ENCODE assay signal across 28 mouse cellular contexts in genomic region chr3:55816096-55816495, GRCm38 (mm10). TPM values are rescaled to one million over a fixed set of nuclear protein-coding genes. Genes with fewer than 3 reads are reported as not detected.
DNase-seq lines count a peak whose midpoint lies in the region; ATAC-seq and TF ChIP-seq lines count a peak whose summit lies in the region.
"Had no signal": no experiment of that assay in that cellular context is flagged by ENCODE, and none has a peak within 500 bp of the region (broad histone marks: within the 10 kb centered on the region; RNA-seq: fewer than 3 reads in every experiment).

No protein-coding gene starts in this region.

- ATAC-seq in midbrain, embryonic 15.5 days (replicated peaks), result no peak
- ATAC-seq in midbrain, embryonic 13.5 days, result no peak
- no peak for ATAC-seq in embryonic facial prominence, embryonic 11.5 days (replicated peaks; ENCODE audit: insufficient number of reproducible peaks, low FRiP score, low TSS enrichment, low read depth)
- ATAC-seq in embryonic facial prominence, embryonic 14.5 days (ENCODE audit: low read depth), result no peak
- ATAC-seq in limb, embryonic 14.5 days (ENCODE audit: low FRiP score, low read depth), result no peak
- ATAC-seq: forebrain, embryonic 14.5 days; forebrain, postnatal 0 days; Patski had no signal

- no peak for TF ChIP-seq POLR2A in limb, embryonic 14.5 days (IDR thresholded peaks at IDR 0.05; ENCODE audit: borderline replicate concordance, extremely low read depth, insufficient read depth, insufficient read length)

- H3K36me3 ChIP-seq in midbrain, embryonic 15.5 days (replicated peaks), result no peaks in the 10 kb centered on the region
- H3K36me3 ChIP-seq in midbrain, embryonic 13.5 days, result peaks cover 6% of the 10 kb centered on the region; the same call in 1 of the 2 replicates
- H3K36me3 ChIP-seq in embryonic facial prominence, embryonic 11.5 days (replicated peaks; ENCODE audit: control insufficient read depth, insufficient read depth, low read depth, low read length), result no peaks in the 10 kb centered on the region
- H3K36me3 ChIP-seq in embryonic facial prominence, embryonic 14.5 days (ENCODE audit: control insufficient read depth, insufficient read depth, low read length), result no peaks in the 10 kb centered on the region
- no peaks in the 10 kb centered on the region for H3K36me3 ChIP-seq in limb, embryonic 14.5 days (ENCODE audit: control insufficient read depth, insufficient read depth, low read length)
- no peaks in the 10 kb centered on the region for H3K36me3 ChIP-seq in hindbrain, embryonic 10.5 days
- H3K36me3 ChIP-seq: G1E; hindbrain, embryonic 12.5 days; hindbrain, embryonic 15.5 days had no signal

- peaks cover 25% of the 10 kb centered on the region for H3K4me1 ChIP-seq in midbrain, embryonic 15.5 days
- peaks cover 16% of the 10 kb centered on the region for H3K4me1 ChIP-seq in midbrain, embryonic 13.5 days (replicated peaks)
- H3K4me1 ChIP-seq in embryonic facial prominence, embryonic 11.5 days (ENCODE audit: control insufficient read depth, insufficient read depth, low read length), result 0 out of 2 replicates have a peak, but pooled peaks cover 2% of the 10 kb centered on the region
- H3K4me1 ChIP-seq in embryonic facial prominence, embryonic 14.5 days (ENCODE audit: control insufficient read depth, insufficient read depth, low read length), result peaks cover 16% of the 10 kb centered on the region
- H3K4me1 ChIP-seq in limb, embryonic 14.5 days (ENCODE audit: control insufficient read depth, insufficient read depth, low read length), result peaks cover 11% of the 10 kb centered on the region
- no peaks in the 10 kb centered on the region for H3K4me1 ChIP-seq in hindbrain, embryonic 10.5 days (replicated peaks)

- no peaks in the 10 kb centered on the region for H3K27me3 ChIP-seq in midbrain, embryonic 15.5 days (replicated peaks)
- no peaks in the 10 kb centered on the region for H3K27me3 ChIP-seq in midbrain, embryonic 13.5 days
- no peaks in the 10 kb centered on the region for H3K27me3 ChIP-seq in embryonic facial prominence, embryonic 11.5 days (ENCODE audit: control insufficient read depth, insufficient read depth, low read length)
- no peaks in the 10 kb centered on the region for H3K27me3 ChIP-seq in embryonic facial prominence, embryonic 14.5 days (replicated peaks; ENCODE audit: control insufficient read depth, insufficient read depth, low read length)
- H3K27me3 ChIP-seq in limb, embryonic 14.5 days (ENCODE audit: control insufficient read depth, insufficient read depth, low read length), result no peaks in the 10 kb centered on the region
- H3K27me3 ChIP-seq in hindbrain, embryonic 10.5 days (ENCODE audit: insufficient read depth, poor library complexity, severe bottlenecking), result no peaks in the 10 kb centered on the region
- H3K27me3 ChIP-seq: CH12.LX; heart, embryonic 13.5 days; hindbrain, embryonic 12.5 days; hindbrain, embryonic 15.5 days; Patski had no signal

- H3K9me3 ChIP-seq in midbrain, embryonic 15.5 days, result no peaks in the 10 kb centered on the region
- H3K9me3 ChIP-seq in midbrain, embryonic 13.5 days, result no peaks in the 10 kb centered on the region
- H3K9me3 ChIP-seq in embryonic facial prominence, embryonic 11.5 days (replicated peaks; ENCODE audit: control insufficient read depth, low read length), result no peaks in the 10 kb centered on the region
- H3K9me3 ChIP-seq in embryonic facial prominence, embryonic 14.5 days (ENCODE audit: control insufficient read depth, low read length), result no peaks in the 10 kb centered on the region
- H3K9me3 ChIP-seq in limb, embryonic 14.5 days (ENCODE audit: control insufficient read depth, low read length), result no peaks in the 10 kb centered on the region
- H3K9me3 ChIP-seq in hindbrain, embryonic 10.5 days, result no peaks in the 10 kb centered on the region
- H3K9me3 ChIP-seq: heart, embryonic 13.5 days; hindbrain, embryonic 12.5 days; hindbrain, embryonic 15.5 days had no signal

- H3K9ac ChIP-seq in midbrain, embryonic 15.5 days, result no peak overlapping the region
- no peak overlapping the region for H3K9ac ChIP-seq in midbrain, embryonic 13.5 days (replicated peaks)
- H3K9ac ChIP-seq in embryonic facial prominence, embryonic 11.5 days (replicated peaks; ENCODE audit: low read length), result no peak overlapping the region
- H3K9ac ChIP-seq in embryonic facial prominence, embryonic 14.5 days (ENCODE audit: low read depth, low read length), result no peak overlapping the region
- H3K9ac ChIP-seq in limb, embryonic 14.5 days (ENCODE audit: low read depth, low read length, severe bottlenecking), result no peak overlapping the region
- H3K9ac ChIP-seq: forebrain, postnatal 0 days; heart, embryonic 13.5 days; hindbrain, embryonic 12.5 days; hindbrain, embryonic 15.5 days had no signal

- DNase-seq in embryonic facial prominence, embryonic 11.5 days (ENCODE audit: low spot score), result peak; percentile 82
- DNase-seq in embryonic facial prominence, embryonic 14.5 days (ENCODE audit: low spot score), result peak; percentile 81
- DNase-seq in limb, embryonic 14.5 days (ENCODE audit: low spot score), result peak; percentile 50
- no peak for DNase-seq in heart, adult 9 months (ENCODE audit: low spot score in 2 of 2)
- DNase-seq in layer of hippocampus, postnatal 10 days (ENCODE audit: low spot score in 2 of 2), result no peak
- no peak for DNase-seq in hindbrain, embryonic 10.5 days (ENCODE audit: low spot score)
- DNase-seq: adrenal gland, postnatal 10 days; adrenal gland, postnatal 36 days; B cell, adult 2 months; cerebellum, adult 18-20 months; cerebellum, adult 9-10 months; cerebellum, postnatal 25 days; forebrain, postnatal 0 days; gastrocnemius, adult 2 months; gastrocnemius, postnatal 14 days; heart, adult 11 months; heart, postnatal 14 days; heart, postnatal 4 days had no signal

- no peak overlapping the region for H3K4me3 ChIP-seq in midbrain, embryonic 15.5 days
- no peak overlapping the region for H3K4me3 ChIP-seq in midbrain, embryonic 13.5 days (replicated peaks)
- no peak overlapping the region for H3K4me3 ChIP-seq in embryonic facial prominence, embryonic 11.5 days (ENCODE audit: low read depth, low read length)
- H3K4me3 ChIP-seq in embryonic facial prominence, embryonic 14.5 days (ENCODE audit: low read depth, low read length), result no peak overlapping the region
- no peak overlapping the region for H3K4me3 ChIP-seq in limb, embryonic 14.5 days (replicated peaks; ENCODE audit: low read length)
- H3K4me3 ChIP-seq in hindbrain, embryonic 10.5 days, result no peak overlapping the region
- H3K4me3 ChIP-seq: gastrocnemius, adult 2 months; heart, embryonic 13.5 days; hindbrain, embryonic 12.5 days; hindbrain, embryonic 15.5 days had no signal

- no peak overlapping the region for H3K4me2 ChIP-seq in midbrain, embryonic 15.5 days
- no peak overlapping the region for H3K4me2 ChIP-seq in midbrain, embryonic 13.5 days (replicated peaks)
- H3K4me2 ChIP-seq in embryonic facial prominence, embryonic 11.5 days (ENCODE audit: low read depth, low read length), result no peak overlapping the region
- H3K4me2 ChIP-seq in embryonic facial prominence, embryonic 14.5 days (ENCODE audit: low read depth, low read length), result no peak overlapping the region
- no peak overlapping the region for H3K4me2 ChIP-seq in limb, embryonic 14.5 days (replicated peaks; ENCODE audit: low read depth, low read length, severe bottlenecking)
- H3K4me2 ChIP-seq: heart, embryonic 13.5 days; hindbrain, embryonic 12.5 days; hindbrain, embryonic 15.5 days had no signal

- 51% methylated on average over 5 of the region's 5 CpGs for WGBS in midbrain, embryonic 15.5 days
- WGBS in midbrain, embryonic 13.5 days, result 70% methylated on average over 5 of the region's 5 CpGs
- 44% methylated on average over 5 of the region's 5 CpGs for whole genome bisulfite sequencing in embryonic facial prominence, embryonic 11.5 days
- 22% methylated on average over 5 of the region's 5 CpGs for WGBS in embryonic facial prominence, embryonic 14.5 days
- 32% methylated on average over 5 of the region's 5 CpGs for WGBS in limb, embryonic 14.5 days
- 80% methylated on average over 5 of the region's 5 CpGs for WGBS in hindbrain, embryonic 10.5 days

- peak overlapping the region; percentile 67; the same call in 1 of the 2 replicates for H3K27ac ChIP-seq in midbrain, embryonic 15.5 days
- no peak overlapping the region for H3K27ac ChIP-seq in midbrain, embryonic 13.5 days
- peak overlapping the region; percentile 20; the same call in 1 of the 2 replicates for H3K27ac ChIP-seq in embryonic facial prominence, embryonic 11.5 days (replicated peaks; ENCODE audit: low read depth, low read length)
- H3K27ac ChIP-seq in embryonic facial prominence, embryonic 14.5 days (replicated peaks; ENCODE audit: low read depth, low read length), result peak overlapping the region; percentile 24; the same call in 1 of the 2 replicates
- no peak overlapping the region for H3K27ac ChIP-seq in limb, embryonic 14.5 days (replicated peaks; ENCODE audit: low read depth, low read length)
- no peak overlapping the region for H3K27ac ChIP-seq in hindbrain, embryonic 10.5 days

RNA-seq across cellular contexts. Expression of gene Mab21l1, which starts 33.8 kb away (rescaled TPM):
- 159 and 172 TPM in 2 replicates for polyA plus RNA-seq in midbrain, embryonic 15.5 days (2015; fragmentation: Nextera tagmentation; extraction: Ambion mirVana)
- 157 and 181 TPM in 2 replicates for polyA plus RNA-seq in midbrain, embryonic 13.5 days (2015; fragmentation: Nextera tagmentation; extraction: Ambion mirVana)
- polyA plus RNA-seq in embryonic facial prominence, embryonic 11.5 days (2014; fragmentation: Nextera tagmentation; extraction: Ambion mirVana), result 68.3 and 76.1 TPM in 2 replicates
- 21.9 and 24.6 TPM in 2 replicates for polyA plus RNA-seq in embryonic facial prominence, embryonic 14.5 days (2014; fragmentation: Nextera tagmentation; extraction: Ambion mirVana)
- 18.9 and 23.4 TPM in 2 replicates for polyA plus RNA-seq in limb, embryonic 14.5 days (2012; rRNA removed)
- 18.7 and 25.3 TPM in 2 replicates for polyA plus RNA-seq in limb, embryonic 14.5 days (2014; fragmentation: Nextera tagmentation; extraction: Ambion mirVana)
- 1 to 10 TPM in 1 of 2 experiments, under 1 TPM in 1; 0.87 to 1.1 TPM for total RNA-seq in layer of hippocampus, postnatal 10 days (2021)
- polyA plus RNA-seq in hindbrain, embryonic 10.5 days (2016; fragmentation: Nextera tagmentation; extraction: Ambion mirVana), result 26.8 and 57.6 TPM in 2 replicates
- total RNA-seq: CH12.LX; common myeloid progenitor, adult 5-6 weeks; heart, postnatal 14 days had no signal
- polyA plus RNA-seq: G1E had no signal

Comparison
In these comparisons a context has a peak if more than half of its experiments do, and no peak if none do; other contexts are left out.
1. H3K27ac ChIP-seq: peak in midbrain, embryonic 15.5 days (single experiment), embryonic facial prominence, embryonic 11.5 days (single experiment) and embryonic facial prominence, embryonic 14.5 days (single experiment); none in midbrain, embryonic 13.5 days (single experiment), limb, embryonic 14.5 days (single experiment) and hindbrain, embryonic 10.5 days (single experiment).
2. DNase-seq: peak in embryonic facial prominence, embryonic 11.5 days (single experiment), embryonic facial prominence, embryonic 14.5 days (single experiment) and limb, embryonic 14.5 days (single experiment); none in heart, adult 9 months (0 of 2), layer of hippocampus, postnatal 10 days (0 of 2) and hindbrain, embryonic 10.5 days (single experiment).